Mouse (Mus musculus): ENCODE data around the gene Foxd3. TPM values are rescaled to one million over a fixed set of nuclear protein-coding genes. Genes with fewer than 3 reads are reported as not detected.

Gene Foxd3
- polyA plus RNA-seq, 1 experiment from 2014 or later, result not detected

- no peak for ATAC-seq (ENCODE audit: insufficient read depth)
- H3K36me3 ChIP-seq (ENCODE audit: insufficient read depth), result no peaks in the 10 kb centered on the region
- H3K4me3 ChIP-seq (ENCODE audit: low read depth, low read length), result no peak overlapping the region
- no peak overlapping the region for H3K27ac ChIP-seq (ENCODE audit: low read depth)
- peaks cover 97% of the 10 kb centered on the region for H3K27me3 ChIP-seq (ENCODE audit: insufficient read depth, low read length)
- no peak overlapping the region for H3K9ac ChIP-seq
- H3K9me3 ChIP-seq (ENCODE audit: low read depth, low read length), result no peaks in the 10 kb centered on the region
- WGBS, result 1% methylated on average over 19 of the region's 19 CpGs
- TF ChIP-seq CTCF (IDR thresholded peaks at IDR 0.05; ENCODE audit: low read depth), result no peak
- peak; percentile 14 for DNase-seq
- 0 out of 2 replicates have a peak, but pooled peaks cover 5% of the 10 kb centered on the region for H3K4me1 ChIP-seq (ENCODE audit: insufficient read depth)
- no peak overlapping the region for H3K4me2 ChIP-seq
These were observed 3.4 kb upstream of the Foxd3 start for GRCm38 (mm10) chr4:99652576-99653210.

DNA sequence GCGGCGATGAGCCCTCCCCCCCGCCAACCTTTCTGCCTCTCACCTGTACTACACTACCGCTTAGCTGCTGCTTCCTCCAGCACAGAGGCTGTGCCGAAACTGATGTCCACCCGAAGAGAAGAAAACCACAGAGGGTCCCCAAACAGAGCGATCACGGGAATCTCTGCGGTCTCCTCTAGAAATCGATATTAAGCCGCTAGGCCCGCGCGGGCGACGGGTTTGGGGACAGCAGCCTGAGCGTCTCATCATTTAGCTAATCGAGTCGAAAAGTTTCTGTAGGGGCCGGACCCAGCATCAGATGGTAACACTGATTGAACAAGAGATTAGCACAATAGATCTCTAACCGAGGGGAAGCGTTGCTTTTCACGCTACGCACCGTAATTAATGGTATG lies 2.9 kb upstream of the Foxd3 start:
- under 1% methylated on average over 25 of the region's 25 CpGs for WGBS
- H3K9ac ChIP-seq, result no peak overlapping the region
- peaks cover 100% of the 10 kb centered on the region for H3K27me3 ChIP-seq (ENCODE audit: insufficient read depth, low read length)
- ATAC-seq (ENCODE audit: insufficient read depth), result no peak
- H3K4me3 ChIP-seq (ENCODE audit: low read depth, low read length), result no peak overlapping the region
- TF ChIP-seq CTCF (IDR thresholded peaks at IDR 0.05; ENCODE audit: low read depth), result no peak
- H3K4me2 ChIP-seq, result no peak overlapping the region
- 0 out of 2 replicates have a peak, but pooled peaks cover 5% of the 10 kb centered on the region for H3K4me1 ChIP-seq (ENCODE audit: insufficient read depth)
- no peaks in the 10 kb centered on the region for H3K36me3 ChIP-seq (ENCODE audit: insufficient read depth)
- H3K27ac ChIP-seq (ENCODE audit: low read depth), result no peak overlapping the region
- no peaks in the 10 kb centered on the region for H3K9me3 ChIP-seq (ENCODE audit: low read depth, low read length)
- peak; percentile 12 for DNase-seq

- Histone ChIP-seq H3K4me3 (ENCODE audit: low read depth, low read length) (no peak overlapping the region; the same call in 1 of the 2 replicates), H3K9me3 (ENCODE audit: low read depth, low read length) (no peaks in the 10 kb centered on the region), H3K4me2 (no peak overlapping the region), H3K9ac (no peak overlapping the region), H3K4me1 (ENCODE audit: insufficient read depth) (0 out of 2 replicates have a peak, but pooled peaks cover 5% of the 10 kb centered on the region), H3K36me3 (ENCODE audit: insufficient read depth) (no peaks in the 10 kb centered on the region), H3K27ac (ENCODE audit: low read depth) (no peak overlapping the region), H3K27me3 (ENCODE audit: insufficient read depth, low read length) (peaks cover 98% of the 10 kb centered on the region)
- WGBS, result 1% methylated on average over 36 of the region's 36 CpGs
- ATAC-seq (ENCODE audit: insufficient read depth) (no peak), DNase-seq (peak; percentile 42)
- TF ChIP-seq CTCF (IDR thresholded peaks at IDR 0.05; ENCODE audit: low read depth), result no peak
These were observed 2.4 kb upstream of the Foxd3 start for GRCm38 (mm10) chr4:99653608-99654221.

DNA sequence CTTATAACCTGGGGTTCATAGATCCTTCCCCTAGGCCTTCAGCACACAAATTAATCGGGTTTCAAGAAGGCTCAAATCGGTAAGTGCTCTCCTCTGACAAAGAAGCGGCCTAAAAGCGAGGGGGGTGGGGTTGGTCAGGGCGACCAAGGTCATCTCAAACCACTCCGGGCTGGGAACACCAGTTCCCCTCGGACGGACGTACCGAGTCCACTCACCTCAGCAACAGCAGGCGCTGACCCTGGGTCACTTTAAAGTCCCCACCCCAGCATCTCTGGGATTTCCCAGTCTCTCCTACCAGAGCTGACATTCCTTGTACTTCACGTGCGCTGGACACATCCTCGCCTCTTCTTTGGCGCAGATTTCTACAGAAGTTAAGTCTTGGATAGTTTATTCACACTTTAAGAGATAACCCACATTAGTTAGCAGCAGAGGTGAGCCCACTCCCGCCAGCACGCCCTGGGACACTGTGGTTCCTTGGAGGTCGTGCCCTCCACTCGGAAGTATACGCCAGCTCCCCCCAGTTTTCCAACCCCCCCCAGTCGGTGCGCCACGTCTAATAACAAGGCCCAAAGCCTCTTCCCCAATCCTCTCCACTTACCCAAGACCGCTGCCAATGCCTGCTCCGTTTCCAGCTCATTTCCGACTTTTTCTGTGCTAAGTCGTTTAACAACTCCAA lies 1.3 kb upstream of the Foxd3 start:
- peaks cover 96% of the 10 kb centered on the region for H3K27me3 ChIP-seq (ENCODE audit: insufficient read depth, low read length)
- TF ChIP-seq CTCF (IDR thresholded peaks at IDR 0.05; ENCODE audit: low read depth), result no peak
- DNase-seq (peak; percentile 11), ATAC-seq (ENCODE audit: insufficient read depth) (no peak)
- H3K27ac ChIP-seq (ENCODE audit: low read depth), result no peak overlapping the region
- 2% methylated on average over 27 of the region's 27 CpGs for WGBS
- H3K4me1 ChIP-seq (ENCODE audit: insufficient read depth), result 0 out of 2 replicates have a peak, but pooled peaks cover 5% of the 10 kb centered on the region
- H3K36me3 ChIP-seq (ENCODE audit: insufficient read depth), result no peaks in the 10 kb centered on the region
- no peaks in the 10 kb centered on the region for H3K9me3 ChIP-seq (ENCODE audit: low read depth, low read length)
- H3K4me3 ChIP-seq (ENCODE audit: low read depth, low read length), result no peak overlapping the region; the same call in 1 of the 2 replicates
- no peak overlapping the region for H3K9ac ChIP-seq
- no peak overlapping the region for H3K4me2 ChIP-seq

DNA sequence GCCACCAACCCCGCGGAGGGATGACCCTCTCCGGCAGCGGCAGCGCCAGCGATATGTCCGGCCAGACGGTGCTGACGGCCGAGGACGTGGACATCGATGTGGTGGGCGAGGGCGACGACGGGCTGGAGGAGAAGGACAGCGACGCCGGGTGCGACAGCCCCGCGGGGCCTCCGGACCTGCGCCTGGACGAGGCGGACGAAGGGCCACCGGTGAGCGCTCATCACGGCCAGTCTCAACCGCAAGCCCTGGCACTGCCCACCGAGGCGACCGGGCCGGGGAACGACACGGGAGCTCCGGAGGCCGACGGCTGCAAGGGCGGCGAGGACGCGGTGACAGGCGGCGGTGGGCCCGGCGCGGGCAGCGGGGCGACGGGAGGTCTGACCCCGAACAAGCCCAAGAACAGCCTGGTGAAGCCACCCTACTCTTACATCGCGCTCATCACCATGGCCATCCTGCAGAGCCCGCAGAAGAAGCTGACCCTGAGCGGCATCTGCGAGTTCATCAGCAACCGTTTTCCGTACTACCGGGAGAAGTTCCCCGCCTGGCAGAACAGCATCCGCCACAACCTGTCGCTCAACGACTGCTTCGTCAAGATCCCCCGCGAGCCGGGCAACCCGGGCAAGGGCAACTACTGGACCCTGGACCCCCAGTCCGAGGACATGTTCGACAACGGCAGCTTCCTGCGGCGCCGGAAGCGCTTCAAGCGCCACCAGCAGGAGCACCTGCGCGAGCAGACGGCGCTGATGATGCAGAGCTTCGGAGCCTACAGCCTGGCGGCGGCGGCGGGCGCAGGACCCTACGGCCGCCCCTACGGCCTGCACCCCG lies 718 bp downstream of the Foxd3 start:
- under 1% methylated on average over 91 of the region's 92 CpGs for WGBS
- peak overlapping the region; percentile 35 for H3K4me3 ChIP-seq (ENCODE audit: low read depth, low read length)
- peaks cover 96% of the 10 kb centered on the region for H3K27me3 ChIP-seq (ENCODE audit: insufficient read depth, low read length)
- DNase-seq (peak; percentile 23), ATAC-seq (ENCODE audit: insufficient read depth) (no peak)
- H3K4me1 ChIP-seq (ENCODE audit: insufficient read depth), result 0 out of 2 replicates have a peak, but pooled peaks cover 5% of the 10 kb centered on the region
- H3K9ac ChIP-seq, result no peak overlapping the region
- no peak overlapping the region for H3K27ac ChIP-seq (ENCODE audit: low read depth)
- no peaks in the 10 kb centered on the region for H3K9me3 ChIP-seq (ENCODE audit: low read depth, low read length)
- H3K36me3 ChIP-seq (ENCODE audit: insufficient read depth), result no peaks in the 10 kb centered on the region
- peak overlapping the region; percentile 48 for H3K4me2 ChIP-seq
- no peak for TF ChIP-seq CTCF (IDR thresholded peaks at IDR 0.05; ENCODE audit: low read depth)

DNA sequence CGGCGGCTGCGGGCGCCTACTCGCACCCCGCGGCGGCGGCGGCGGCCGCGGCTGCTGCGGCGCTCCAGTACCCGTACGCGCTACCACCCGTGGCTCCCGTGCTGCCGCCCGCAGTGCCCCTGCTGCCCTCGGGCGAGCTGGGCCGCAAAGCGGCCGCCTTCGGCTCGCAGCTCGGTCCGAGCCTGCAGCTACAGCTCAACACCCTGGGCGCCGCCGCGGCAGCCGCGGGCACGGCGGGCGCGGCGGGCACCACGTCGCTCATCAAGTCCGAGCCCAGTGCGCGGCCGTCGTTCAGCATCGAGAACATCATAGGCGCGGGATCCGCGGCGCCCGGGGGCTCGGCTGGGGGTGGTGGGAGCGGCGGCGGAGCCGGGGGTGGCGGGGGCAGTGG lies 1.3 kb downstream of the Foxd3 start:
- Histone ChIP-seq H3K27me3 (ENCODE audit: insufficient read depth, low read length) (peaks cover 96% of the 10 kb centered on the region), H3K36me3 (ENCODE audit: insufficient read depth) (no peaks in the 10 kb centered on the region), H3K9me3 (ENCODE audit: low read depth, low read length) (no peaks in the 10 kb centered on the region), H3K9ac (no peak overlapping the region), H3K4me1 (ENCODE audit: insufficient read depth) (0 out of 2 replicates have a peak, but pooled peaks cover 5% of the 10 kb centered on the region), H3K4me2 (peak overlapping the region; percentile 48), H3K4me3 (ENCODE audit: low read depth, low read length) (peak overlapping the region; percentile 35), H3K27ac (ENCODE audit: low read depth) (no peak overlapping the region)
- ATAC-seq (ENCODE audit: insufficient read depth) (peak; percentile 12; the same call in 1 of the 2 replicates), DNase-seq (peak; percentile 19)
- under 1% methylated on average over 55 of the region's 62 CpGs for WGBS
- TF ChIP-seq CTCF (IDR thresholded peaks at IDR 0.05; ENCODE audit: low read depth), result no peak

Measured in lung, embryonic 14.5 days (tissue).